Mouse (Mus musculus) kidney, adult 2 months (tissue): ENCODE data around the gene Dazap2. TPM values are rescaled to one million over a fixed set of nuclear protein-coding genes. Genes with fewer than 3 reads are reported as not detected.

ENCODE experiments used
- DNase-seq: peaks from one replicate; pipeline ENCODE4 v3.0.0; 2021
- H3K27ac ChIP-seq: fragments of 200-500 bp; 2 replicates; pipeline ENCODE4 v1.5.1; 2012; ENCODE audit warnings: low read depth, low read length, control low read depth, inconsistent platforms; ENCODE audit not compliant: insufficient read depth
- H3K27me3 ChIP-seq: fragments of 200-500 bp; replicated peaks from 2 replicates; pipeline ENCODE4 v1.6.1; 2012; ENCODE audit warnings: mild to moderate bottlenecking, moderate library complexity, low read length, inconsistent platforms; ENCODE audit not compliant: control insufficient read depth, insufficient read depth
- H3K36me3 ChIP-seq: fragments of 200-500 bp; 2 replicates; pipeline ENCODE4 v1.6.1; 2012; ENCODE audit warnings: mild to moderate bottlenecking, moderate library complexity, low read length, inconsistent platforms; ENCODE audit not compliant: control insufficient read depth, insufficient read depth
- H3K4me1 ChIP-seq: fragments of 200-500 bp; 2 replicates; pipeline ENCODE4 v1.6.1; 2011; ENCODE audit warnings: low read length; ENCODE audit not compliant: control insufficient read depth, insufficient read depth
- H3K4me3 ChIP-seq: fragments of 200-500 bp; 2 replicates; pipeline ENCODE4 v1.5.1; 2011; ENCODE audit warnings: mild to moderate bottlenecking, low read depth, low read length, control low read depth; ENCODE audit not compliant: insufficient read depth
- CTCF ChIP-seq: fragments of 200-500 bp; conservative IDR thresholded peaks from 2 replicates; pipeline ENCODE4 v1.5.1; 2011; ENCODE audit warnings: low read depth, mild to moderate bottlenecking, control low read depth, low read length, moderate library complexity, mixed read lengths; ENCODE audit not compliant: insufficient read depth, insufficient read length
- POLR2A ChIP-seq: fragments of 200-500 bp; IDR thresholded peaks from one replicate; pipeline ENCODE4 v1.6.1; 2011; ENCODE audit warnings: low read depth, low read length, control low read depth
- WGBS: fragments of 180-500 bp; shearing (Covaris S2); methylation state at CpG from one replicate; pipeline ENCODE4 v1.1.7; 2018; 5-methylcytosine and 5-hydroxymethylcytosine counted together
- polyA plus RNA-seq: library from polyadenylated mRNA; depleted of rRNA; stranded (reverse); fragments of >200 nt; gene quantifications from 2 replicates; pipeline ENCODE4 v1.2.3, GENCODE M21; 2012

Gene Dazap2
- polyA plus RNA-seq, 1 experiment: 578 TPM

- 57% methylated on average over 6 of the region's 6 CpGs for WGBS
- Histone ChIP-seq H3K27me3 (no peaks in the 10 kb centered on the region), H3K27ac (peak overlapping the region; percentile 70), H3K4me1 (peaks cover 24% of the 10 kb centered on the region), H3K4me3 (no peak overlapping the region), H3K36me3 (no peaks in the 10 kb centered on the region; the same call in 1 of the 2 replicates)
- peak; percentile 65 for DNase-seq
- TF ChIP-seq POLR2A (no peak), CTCF (no peak)
These were observed 38.3 kb upstream of the Dazap2 start for GRCm38 (mm10) chr15:100576810-100577209.

GRCm38 (mm10) chr15:100577972-100578371, 37.2 kb upstream of the Dazap2 start:
- Histone ChIP-seq H3K36me3 (no peaks in the 10 kb centered on the region; the same call in 1 of the 2 replicates), H3K27me3 (no peaks in the 10 kb centered on the region), H3K27ac (no peak overlapping the region), H3K4me3 (no peak overlapping the region), H3K4me1 (peaks cover 24% of the 10 kb centered on the region)
- 90% methylated on average over 16 of the region's 16 CpGs for WGBS
- no peak for DNase-seq
- no peak for TF ChIP-seq POLR2A

- TF ChIP-seq POLR2A: no peak
- DNase-seq: no peak
- Histone ChIP-seq H3K4me3 (no peak overlapping the region), H3K36me3 (no peaks in the 10 kb centered on the region; the same call in 1 of the 2 replicates), H3K27ac (no peak overlapping the region), H3K4me1 (peaks cover 9% of the 10 kb centered on the region), H3K27me3 (no peaks in the 10 kb centered on the region)
- 89% methylated on average over 10 of the region's 10 CpGs for WGBS
These were observed 35.0 kb upstream of the Dazap2 start for GRCm38 (mm10) chr15:100580108-100580507.

- WGBS: 95% methylated on average over 16 of the region's 16 CpGs
These were observed 29.2 kb upstream of the Dazap2 start for GRCm38 (mm10) chr15:100585931-100586330.

GRCm38 (mm10) chr15:100587166-100587565, 28.0 kb upstream of the Dazap2 start:
- no peaks in the 10 kb centered on the region for H3K27me3 ChIP-seq
- 48% methylated on average over 4 of the region's 4 CpGs for WGBS
- peaks cover 7% of the 10 kb centered on the region for H3K36me3 ChIP-seq
- DNase-seq: peak; percentile 92
- TF ChIP-seq CTCF: no peak
- no peak for TF ChIP-seq POLR2A
- H3K4me3 ChIP-seq: no peak overlapping the region
- peak overlapping the region; percentile 97 for H3K27ac ChIP-seq
- H3K4me1 ChIP-seq: peaks cover 22% of the 10 kb centered on the region

More at GRCm38 (mm10) chr15:100585931-100586330, 29.2 kb upstream of the Dazap2 start:
- Histone ChIP-seq H3K4me1 (peaks cover 20% of the 10 kb centered on the region), H3K36me3 (peaks cover 7% of the 10 kb centered on the region), H3K27ac (no peak overlapping the region), H3K4me3 (no peak overlapping the region), H3K27me3 (no peaks in the 10 kb centered on the region)
- no peak for TF ChIP-seq POLR2A
- TF ChIP-seq CTCF: no peak
- DNase-seq: no peak

DNA sequence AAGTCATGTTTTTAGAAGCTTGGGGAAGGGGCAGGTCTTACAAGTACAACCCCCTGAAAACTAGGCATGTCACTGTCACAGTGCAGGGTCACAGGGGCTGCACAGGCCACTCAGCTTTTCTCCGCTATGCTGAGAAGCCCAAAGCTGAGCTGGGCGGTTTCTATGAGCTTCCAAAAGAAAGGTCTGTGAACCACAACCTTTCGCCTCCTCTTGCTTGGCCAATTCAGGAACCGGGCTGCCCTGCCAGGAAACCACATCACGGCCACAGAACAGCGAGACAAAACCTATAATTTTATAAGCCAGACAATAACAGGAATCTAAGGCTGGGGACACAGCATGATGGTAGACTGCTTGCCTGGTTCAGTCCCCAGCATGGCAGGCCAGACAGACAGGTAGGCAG, 26.9 kb upstream of the Dazap2 start:
- 59% methylated on average over 6 of the region's 6 CpGs for WGBS
- peaks cover 7% of the 10 kb centered on the region for H3K36me3 ChIP-seq
- peak overlapping the region; percentile 97 for H3K27ac ChIP-seq
- no peaks in the 10 kb centered on the region for H3K27me3 ChIP-seq
- H3K4me3 ChIP-seq: no peak overlapping the region
- no peak for TF ChIP-seq POLR2A
- no peak for TF ChIP-seq CTCF
- peak; percentile 62 for DNase-seq
- peaks cover 28% of the 10 kb centered on the region for H3K4me1 ChIP-seq

GRCm38 (mm10) chr15:100590436-100590835, 24.7 kb upstream of the Dazap2 start:
- no peak overlapping the region for H3K4me3 ChIP-seq
- TF ChIP-seq CTCF: no peak
- TF ChIP-seq POLR2A: no peak
- no peak overlapping the region for H3K27ac ChIP-seq
- peak; percentile 37 for DNase-seq
- peaks cover 28% of the 10 kb centered on the region for H3K4me1 ChIP-seq
- WGBS: 78% methylated on average over 8 of the region's 8 CpGs
- no peaks in the 10 kb centered on the region for H3K27me3 ChIP-seq
- peaks cover 7% of the 10 kb centered on the region for H3K36me3 ChIP-seq

DNA sequence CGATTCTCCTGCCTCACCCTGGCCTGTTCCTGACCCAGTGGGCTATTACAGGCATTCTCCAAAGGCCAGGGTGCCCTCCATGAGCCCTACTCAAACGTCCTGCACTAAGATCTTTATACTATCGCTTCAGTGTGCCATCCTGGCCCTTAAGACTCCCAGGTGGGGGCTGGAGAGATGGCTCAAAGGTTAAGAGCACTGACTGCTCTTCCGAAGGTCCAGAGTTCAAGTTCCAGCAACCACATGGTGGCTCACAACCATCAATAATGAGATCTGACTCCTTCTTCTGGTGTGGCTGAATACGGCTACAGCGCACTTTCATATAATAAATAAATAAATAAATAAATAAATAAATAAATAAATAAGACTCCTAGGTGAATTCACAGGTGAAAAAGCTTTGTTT, 22.3 kb upstream of the Dazap2 start:
- peaks cover 15% of the 10 kb centered on the region for H3K4me1 ChIP-seq
- no peaks in the 10 kb centered on the region for H3K27me3 ChIP-seq
- no peaks in the 10 kb centered on the region for H3K36me3 ChIP-seq
- DNase-seq: peak; percentile 68
- TF ChIP-seq POLR2A: no peak
- TF ChIP-seq CTCF: no peak
- peak overlapping the region; percentile 81 for H3K27ac ChIP-seq
- no peak overlapping the region for H3K4me3 ChIP-seq
- 57% methylated on average over 6 of the region's 6 CpGs for WGBS
